Mouse (Mus musculus) megakaryocyte, adult 5-6 weeks (primary cell): Measurements from ENCODE around the gene 4930539E08Rik. TPM values are rescaled to one million over a fixed set of nuclear protein-coding genes. Genes with fewer than 3 reads are reported as not detected.

Experiments
- ATAC-seq: 2 replicates; pipeline ENCODE4 v1.8.0; 2016; ENCODE audit warnings: mild to moderate bottlenecking, inconsistent platforms; ENCODE audit not compliant: poor library complexity, severe bottlenecking
- total RNA-seq, 2 experiments: library from RNA; stranded (forward) in 1 of 2; stranded (reverse) in 1 of 2; fragments of 153-499, 151-499 nt in 1 of 2; fragments of 221-1000, 200-1000 nt in 1 of 2; gene quantifications; 2 replicates each; pipeline versions ENCODE4 v1.2.3 to v1.2.4; 2015 to 2017

4930539E08Rik gene
- total RNA-seq, 2 experiments from 2014 or later: 0.40 TPM; not detected in 1

GRCm38 (mm10) chr17:28930392-28931074, 15.4 kb upstream of the 4930539E08Rik start:
- peak; percentile 74 for ATAC-seq

- ATAC-seq: no peak
Measured at GRCm38 (mm10) chr17:28929369-28929768, 14.2 kb upstream of the 4930539E08Rik start.

GRCm38 (mm10) chr17:28928004-28928403, 12.9 kb upstream of the 4930539E08Rik start:
- no peak for ATAC-seq

DNA sequence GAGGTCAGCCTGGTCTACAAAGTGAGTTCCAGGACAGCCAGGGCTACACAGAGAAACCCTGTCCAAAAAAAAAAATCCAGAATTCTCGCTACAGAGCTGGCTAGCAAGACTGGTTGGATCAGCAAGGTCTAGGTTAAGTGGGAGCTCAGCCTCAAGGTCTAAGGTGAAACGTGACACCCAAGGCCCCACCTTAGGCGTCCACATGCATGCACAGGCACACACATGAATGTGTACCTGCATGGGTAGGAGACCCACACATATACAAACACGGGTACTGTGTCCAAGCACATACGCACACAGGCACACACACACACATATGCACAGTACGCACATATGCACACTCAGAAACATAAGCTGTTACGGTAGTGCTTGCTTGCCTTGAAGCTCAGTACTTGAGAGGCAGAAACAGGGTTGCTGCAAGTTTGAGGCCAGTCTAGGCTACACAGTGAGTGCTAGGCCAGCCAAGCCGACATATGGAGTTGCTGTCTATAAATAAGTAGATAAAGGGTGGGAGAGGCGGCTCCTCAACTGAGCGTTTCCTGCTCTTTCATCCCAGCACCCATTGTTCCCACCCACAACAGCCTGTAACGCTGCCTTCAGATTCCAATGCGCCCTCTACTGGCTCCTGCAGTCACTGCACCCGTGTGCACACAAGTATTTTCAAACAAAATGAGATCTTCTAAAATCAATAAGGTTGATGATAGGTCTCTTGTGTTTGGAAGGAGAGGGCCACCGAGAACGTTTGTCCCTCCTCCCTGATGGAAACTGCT, 11.9 kb upstream of the 4930539E08Rik start:
- peak; percentile 54 for ATAC-seq

GRCm38 (mm10) chr17:28926380-28926779, 11.3 kb upstream of the 4930539E08Rik start:
- ATAC-seq: peak; percentile 62

DNA sequence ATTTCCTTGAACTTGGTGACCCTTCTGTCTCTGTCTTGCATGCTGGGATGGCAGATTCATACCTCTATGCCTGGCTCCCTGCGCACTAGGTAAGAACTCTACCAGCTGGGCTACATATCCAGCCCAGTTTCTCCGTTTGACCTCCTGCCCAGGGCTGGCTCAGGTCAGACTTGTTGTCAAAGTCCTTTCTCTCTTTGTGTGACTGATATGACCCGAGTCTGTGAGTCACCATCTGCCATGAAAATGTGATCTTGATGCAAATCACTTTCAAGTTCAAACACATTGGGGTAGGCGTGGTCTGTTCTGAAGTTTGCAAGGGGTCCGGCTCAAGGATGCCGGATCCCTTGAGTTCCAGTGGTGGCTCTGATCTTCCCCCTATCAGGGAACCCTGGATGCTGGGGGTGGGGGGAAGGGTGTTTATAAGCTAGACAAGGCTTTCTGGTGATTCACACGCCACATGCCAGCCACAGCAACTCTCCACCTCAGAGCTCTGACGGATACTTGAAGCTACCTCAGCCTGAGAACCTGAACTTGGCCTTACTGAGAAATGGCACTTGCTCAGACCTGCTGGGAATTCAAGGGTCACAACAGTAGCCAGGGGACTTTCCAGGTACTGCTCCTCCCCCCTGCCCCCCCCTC, 10.0 kb upstream of the 4930539E08Rik start:
- no peak for ATAC-seq

- peak; percentile 65 for ATAC-seq
Measured at GRCm38 (mm10) chr17:28922096-28922495, 7.0 kb upstream of the 4930539E08Rik start.

DNA sequence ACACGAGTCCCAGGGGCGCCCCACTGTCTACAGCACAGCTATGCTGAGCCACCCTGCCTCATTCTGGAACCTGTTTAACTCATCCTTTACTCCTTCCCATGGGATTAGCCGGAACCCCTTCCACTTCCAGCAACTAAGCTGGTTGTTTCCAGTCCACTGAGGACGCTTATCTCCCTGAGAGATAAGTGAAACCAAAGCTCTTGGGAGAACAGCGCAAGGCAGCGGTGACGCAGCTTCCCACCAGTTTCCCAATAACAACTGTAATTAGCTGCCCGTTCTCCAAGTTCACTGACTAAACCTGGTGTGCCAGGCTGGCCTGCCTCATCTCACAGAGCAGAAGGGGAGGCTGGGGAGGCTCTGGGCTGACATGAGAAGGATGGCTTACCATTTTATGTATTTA, 6.0 kb upstream of the 4930539E08Rik start:
- ATAC-seq: peak; percentile 73

DNA sequence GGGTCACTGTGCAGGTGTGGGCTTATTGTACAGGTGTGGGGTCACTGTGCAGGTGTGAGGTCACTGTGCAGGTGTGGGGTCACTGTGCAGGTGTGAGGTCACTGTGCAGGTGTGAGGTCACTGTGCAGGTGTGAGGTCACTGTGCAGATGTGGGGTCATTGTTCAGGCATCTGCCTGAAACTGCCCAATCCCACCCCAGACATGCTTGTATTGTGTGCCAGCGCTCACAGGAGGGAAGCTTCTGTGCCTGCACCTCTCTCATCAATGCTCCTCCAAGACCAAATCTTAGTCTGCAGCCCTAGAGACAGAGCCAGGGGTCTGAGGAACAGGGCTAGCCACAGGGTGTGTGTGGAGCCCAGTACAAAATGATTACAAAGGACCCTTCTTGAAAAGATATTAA, 1.4 kb upstream of the 4930539E08Rik start:
- no peak for ATAC-seq

DNA sequence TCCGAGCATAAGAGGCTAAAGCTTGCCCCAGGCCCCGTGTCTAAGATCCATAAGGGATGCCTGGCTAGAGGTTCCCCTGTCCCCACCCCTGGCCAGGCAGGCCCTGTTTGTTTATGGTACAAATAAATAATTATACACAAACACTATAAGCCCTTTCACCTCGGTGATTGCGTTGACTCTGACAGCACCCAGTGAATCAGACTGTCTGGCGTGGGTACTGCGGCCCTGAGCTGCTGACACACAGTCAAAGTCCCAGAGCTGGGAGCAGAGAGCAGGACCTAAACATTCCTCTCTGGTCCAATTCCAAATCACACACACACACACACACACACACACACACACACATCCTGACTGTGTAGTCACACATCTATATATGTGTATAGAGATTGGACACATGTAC, 1.2 kb downstream of the 4930539E08Rik start:
- ATAC-seq: no peak

GRCm38 (mm10) chr17:28913200-28913599, 1.9 kb downstream of the 4930539E08Rik start:
- ATAC-seq: no peak

- no peak for ATAC-seq
Measured at GRCm38 (mm10) chr17:28910139-28910538, 5.0 kb downstream of the 4930539E08Rik start.

- peak; percentile 66 for ATAC-seq
Measured at GRCm38 (mm10) chr17:28909252-28909941, 5.7 kb downstream of the 4930539E08Rik start.

- ATAC-seq: no peak
Measured at GRCm38 (mm10) chr17:28907959-28908358, 7.2 kb downstream of the 4930539E08Rik start.

GRCm38 (mm10) chr17:28905377-28905916, 9.7 kb downstream of the 4930539E08Rik start:
- ATAC-seq: no peak

GRCm38 (mm10) chr17:28904546-28905376, 10.4 kb downstream of the 4930539E08Rik start:
- peak; percentile 55 for ATAC-seq

DNA sequence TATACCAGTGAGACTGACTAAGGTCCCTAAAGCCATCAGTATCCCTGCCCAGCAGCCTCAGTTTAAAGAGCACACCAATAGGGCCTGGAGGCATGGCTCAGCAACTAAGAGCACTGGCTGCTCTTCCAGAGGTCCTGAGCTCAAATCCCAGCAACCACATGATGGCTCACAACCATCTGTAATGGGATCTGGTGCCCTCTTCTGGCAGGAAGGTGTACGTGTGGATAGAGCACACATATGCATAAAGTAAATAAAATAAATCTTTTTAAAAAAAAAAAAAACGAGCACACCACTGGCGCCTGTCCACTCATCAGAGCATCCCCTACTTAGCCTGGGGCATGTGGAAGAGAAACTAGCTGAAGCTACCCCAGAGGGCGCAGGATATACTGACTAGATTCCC, 13.6 kb downstream of the 4930539E08Rik start:
- no peak for ATAC-seq

- ATAC-seq: no peak
Measured at GRCm38 (mm10) chr17:28899427-28899826, 15.7 kb downstream of the 4930539E08Rik start.

GRCm38 (mm10) chr17:28898249-28898648, 16.9 kb downstream of the 4930539E08Rik start:
- ATAC-seq: no peak

DNA sequence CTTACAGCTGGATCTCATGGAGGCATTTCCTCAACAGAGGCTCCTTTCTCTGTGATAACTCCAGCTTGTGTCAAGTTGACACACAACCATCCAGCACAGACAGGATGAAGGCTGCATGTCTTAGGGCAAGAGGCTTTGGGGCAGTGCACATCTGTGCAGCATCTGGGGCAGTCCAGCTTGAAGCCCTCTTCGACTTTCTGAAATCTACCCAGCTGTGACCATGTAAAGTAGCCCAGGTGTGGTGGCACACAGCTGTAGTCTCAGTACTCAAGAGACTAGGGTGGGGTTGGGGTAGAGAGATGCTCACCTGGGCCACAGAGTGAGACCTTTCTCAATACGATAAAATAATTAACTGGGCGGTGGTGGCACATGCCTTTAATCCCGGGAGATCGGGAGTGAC, 17.3 kb downstream of the 4930539E08Rik start:
- ATAC-seq: no peak
